Mouse (Mus musculus): ENCODE results near the gene Pcsk5. TPM values are rescaled to one million over a fixed set of nuclear protein-coding genes. Genes with fewer than 3 reads are reported as not detected.

Pcsk5 gene
- polyA plus RNA-seq, 2 experiments: 17.4 to 21.7 TPM

GRCm38 (mm10) chr19:17393841-17394591 lies 443.4 kb downstream of the Pcsk5 start, which contains the start of gene Rfk:
Gene Rfk, plus strand, starts transcription at chr19:17394043.
- Histone ChIP-seq H3K36me3 (ENCODE audit: control insufficient read depth, insufficient read depth, low read length) (peaks cover 21% of the 10 kb centered on the region), H3K4me3 (replicated peaks; ENCODE audit: low read length) (peak within 1 kb of the TSS; percentile 90), H3K4me2 (replicated peaks; ENCODE audit: low read depth, low read length, severe bottlenecking) (peak within 1 kb of the TSS; percentile 67), H3K9ac (ENCODE audit: low read depth, low read length, severe bottlenecking) (peak within 1 kb of the TSS; percentile 93), H3K9me3 (ENCODE audit: control insufficient read depth, low read length) (no peaks in the 10 kb centered on the region), H3K27me3 (ENCODE audit: control insufficient read depth, insufficient read depth, low read length) (no peaks in the 10 kb centered on the region), H3K4me1 (ENCODE audit: control insufficient read depth, insufficient read depth, low read length) (peaks cover 10% of the 10 kb centered on the region), H3K27ac (replicated peaks; ENCODE audit: low read depth, low read length) (no peak within 1 kb of the TSS; the same call in 1 of the 2 replicates)
- under 1% methylated on average over 52 of the region's 83 CpGs for WGBS
- TF ChIP-seq POLR2A (IDR thresholded peaks at IDR 0.05; ENCODE audit: borderline replicate concordance, extremely low read depth, insufficient read depth, insufficient read length): peak; percentile 91; the same call in 1 of the 2 replicates
- ATAC-seq (ENCODE audit: low FRiP score, low read depth): peak; percentile 98
- peak; percentile 90 for DNase-seq (ENCODE audit: low spot score)

- no peak overlapping the region for H3K9ac ChIP-seq (ENCODE audit: low read depth, low read length, severe bottlenecking)
- H3K27ac ChIP-seq (replicated peaks; ENCODE audit: low read depth, low read length): no peak overlapping the region
- ATAC-seq (ENCODE audit: low FRiP score, low read depth) (no peak), DNase-seq (ENCODE audit: low spot score) (no peak)
- 20% methylated on average over 3 of the region's 3 CpGs for whole genome bisulfite sequencing
- no peak overlapping the region for H3K4me3 ChIP-seq (replicated peaks; ENCODE audit: low read length)
- TF ChIP-seq POLR2A (IDR thresholded peaks at IDR 0.05; ENCODE audit: borderline replicate concordance, extremely low read depth, insufficient read depth, insufficient read length): no peak
- no peak overlapping the region for H3K4me2 ChIP-seq (replicated peaks; ENCODE audit: low read depth, low read length, severe bottlenecking)
- H3K27me3 ChIP-seq (ENCODE audit: control insufficient read depth, insufficient read depth, low read length): no peaks in the 10 kb centered on the region
- H3K4me1 ChIP-seq (ENCODE audit: control insufficient read depth, insufficient read depth, low read length): peaks cover 10% of the 10 kb centered on the region
- no peaks in the 10 kb centered on the region for H3K9me3 ChIP-seq (ENCODE audit: control insufficient read depth, low read length)
- peaks cover 12% of the 10 kb centered on the region for H3K36me3 ChIP-seq (ENCODE audit: control insufficient read depth, insufficient read depth, low read length)
Observed at GRCm38 (mm10) chr19:17392866-17393265, 444.6 kb downstream of the Pcsk5 start.

- no peaks in the 10 kb centered on the region for H3K27me3 ChIP-seq (ENCODE audit: control insufficient read depth, insufficient read depth, low read length)
- H3K4me3 ChIP-seq (replicated peaks; ENCODE audit: low read length): no peak overlapping the region
- no peaks in the 10 kb centered on the region for H3K36me3 ChIP-seq (ENCODE audit: control insufficient read depth, insufficient read depth, low read length)
- H3K4me1 ChIP-seq (ENCODE audit: control insufficient read depth, insufficient read depth, low read length): peaks cover 2% of the 10 kb centered on the region; the same call in 1 of the 2 replicates
- WGBS: 23% methylated on average over 2 of the region's 2 CpGs
- no peak overlapping the region for H3K27ac ChIP-seq (replicated peaks; ENCODE audit: low read depth, low read length)
- TF ChIP-seq POLR2A (IDR thresholded peaks at IDR 0.05; ENCODE audit: borderline replicate concordance, extremely low read depth, insufficient read depth, insufficient read length): no peak
- peak; percentile 52 for DNase-seq (ENCODE audit: low spot score)
- peak; percentile 14; the same call in 1 of the 2 replicates for ATAC-seq (ENCODE audit: low FRiP score, low read depth)
- H3K9ac ChIP-seq (ENCODE audit: low read depth, low read length, severe bottlenecking): no peak overlapping the region
- H3K9me3 ChIP-seq (ENCODE audit: control insufficient read depth, low read length): no peaks in the 10 kb centered on the region
- no peak overlapping the region for H3K4me2 ChIP-seq (replicated peaks; ENCODE audit: low read depth, low read length, severe bottlenecking)
Observed at GRCm38 (mm10) chr19:17388404-17388803, 449.0 kb downstream of the Pcsk5 start.

DNA sequence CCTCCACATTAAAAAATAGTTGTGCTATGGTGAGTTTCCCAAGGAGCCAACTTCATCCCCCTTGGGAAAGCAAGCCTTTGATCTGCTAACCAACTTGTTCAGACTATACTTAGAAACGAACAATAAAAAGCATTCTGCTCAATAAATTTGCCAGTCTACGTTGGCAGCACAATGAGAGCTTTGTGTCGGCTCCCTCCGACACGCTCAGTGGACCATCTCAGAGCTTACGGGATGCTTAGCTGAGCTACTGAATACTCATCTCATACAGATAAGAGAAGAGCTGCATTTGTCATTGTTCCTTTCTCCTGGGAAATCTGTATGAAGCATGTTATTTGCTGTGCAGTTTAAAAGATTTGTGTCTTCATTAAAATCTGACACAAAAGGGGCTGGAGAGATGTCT lies 451.0 kb downstream of the Pcsk5 start:
- DNase-seq (ENCODE audit: low spot score): no peak
- WGBS: 53% methylated on average over 6 of the region's 6 CpGs
- TF ChIP-seq POLR2A (IDR thresholded peaks at IDR 0.05; ENCODE audit: borderline replicate concordance, extremely low read depth, insufficient read depth, insufficient read length): no peak
- no peaks in the 10 kb centered on the region for H3K36me3 ChIP-seq (ENCODE audit: control insufficient read depth, insufficient read depth, low read length)
- ATAC-seq (ENCODE audit: low FRiP score, low read depth): no peak
- no peak overlapping the region for H3K9ac ChIP-seq (ENCODE audit: low read depth, low read length, severe bottlenecking)
- H3K4me3 ChIP-seq (replicated peaks; ENCODE audit: low read length): no peak overlapping the region
- H3K27me3 ChIP-seq (ENCODE audit: control insufficient read depth, insufficient read depth, low read length): no peaks in the 10 kb centered on the region
- H3K27ac ChIP-seq (replicated peaks; ENCODE audit: low read depth, low read length): no peak overlapping the region
- H3K4me2 ChIP-seq (replicated peaks; ENCODE audit: low read depth, low read length, severe bottlenecking): no peak overlapping the region
- H3K4me1 ChIP-seq (ENCODE audit: control insufficient read depth, insufficient read depth, low read length): no peaks in the 10 kb centered on the region
- no peaks in the 10 kb centered on the region for H3K9me3 ChIP-seq (ENCODE audit: control insufficient read depth, low read length)

GRCm38 (mm10) chr19:17385426-17385825 lies 452.0 kb downstream of the Pcsk5 start:
- no peak for TF ChIP-seq POLR2A (IDR thresholded peaks at IDR 0.05; ENCODE audit: borderline replicate concordance, extremely low read depth, insufficient read depth, insufficient read length)
- WGBS: 76% methylated on average over 1 of the region's 1 CpGs
- no peak overlapping the region for H3K4me2 ChIP-seq (replicated peaks; ENCODE audit: low read depth, low read length, severe bottlenecking)

More at GRCm38 (mm10) chr19:17385426-17385825, 452.0 kb downstream of the Pcsk5 start:
- no peaks in the 10 kb centered on the region for H3K9me3 ChIP-seq (ENCODE audit: control insufficient read depth, low read length)
- H3K27me3 ChIP-seq (ENCODE audit: control insufficient read depth, insufficient read depth, low read length): no peaks in the 10 kb centered on the region
- no peak overlapping the region for H3K27ac ChIP-seq (replicated peaks; ENCODE audit: low read depth, low read length)
- no peak for ATAC-seq (ENCODE audit: low FRiP score, low read depth)
- no peak overlapping the region for H3K4me3 ChIP-seq (replicated peaks; ENCODE audit: low read length)
- no peaks in the 10 kb centered on the region for H3K4me1 ChIP-seq (ENCODE audit: control insufficient read depth, insufficient read depth, low read length)
- H3K9ac ChIP-seq (ENCODE audit: low read depth, low read length, severe bottlenecking): no peak overlapping the region
- no peaks in the 10 kb centered on the region for H3K36me3 ChIP-seq (ENCODE audit: control insufficient read depth, insufficient read depth, low read length)
- no peak for DNase-seq (ENCODE audit: low spot score)
